Mouse (Mus musculus) inflammation-experienced regulatory T-cells, adult 6 months (primary cell): ENCODE results near the gene Gm13694. TPM values are rescaled to one million over a fixed set of nuclear protein-coding genes. Genes with fewer than 3 reads are reported as not detected.
"Not testable (repeated sequence)": the region's sequence is repeated elsewhere in the genome, so short reads cannot be mapped to it uniquely, and the experiment has no call there.

ENCODE experiments used
- ATAC-seq: one replicate; pipeline ENCODE4 v1.8.0; 2017
- polyA plus RNA-seq, 3 experiments: library from polyadenylated mRNA; unstranded; fragments of 100-300 nt; shearing (Covaris generic); gene quantifications; one replicate each; pipeline ENCODE4 v1.2.1; 2017

The Gm13694 gene
- polyA plus RNA-seq = not detected

DNA sequence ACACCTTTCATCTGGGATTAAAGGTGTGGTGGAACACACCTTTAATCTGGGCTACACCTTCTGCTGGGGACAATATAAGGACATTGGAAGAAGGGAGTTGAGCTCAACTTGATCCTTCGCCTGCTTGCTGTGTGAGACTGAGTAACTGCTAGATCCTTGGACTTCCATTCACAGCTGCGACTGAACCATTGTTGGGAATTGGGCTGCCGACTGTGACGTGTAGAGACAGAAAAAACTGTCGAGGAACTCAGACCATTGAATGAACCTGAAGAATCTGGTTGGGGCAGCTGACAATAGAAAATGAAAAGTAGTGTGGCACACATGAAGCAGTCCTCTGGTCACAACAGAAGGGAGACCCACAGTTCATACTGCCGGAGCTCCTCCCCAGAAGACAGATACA, at the start of gene Gm13694:
Gene Gm13694 (plus strand): TSS at position 301 of the 400 bp plus-strand sequence.
- not testable (repeated sequence) for ATAC-seq

GRCm38 (mm10) chr2:83929478-83930088, 49.1 kb upstream of the Gm13694 start:
- peak; percentile 90 for ATAC-seq

DNA sequence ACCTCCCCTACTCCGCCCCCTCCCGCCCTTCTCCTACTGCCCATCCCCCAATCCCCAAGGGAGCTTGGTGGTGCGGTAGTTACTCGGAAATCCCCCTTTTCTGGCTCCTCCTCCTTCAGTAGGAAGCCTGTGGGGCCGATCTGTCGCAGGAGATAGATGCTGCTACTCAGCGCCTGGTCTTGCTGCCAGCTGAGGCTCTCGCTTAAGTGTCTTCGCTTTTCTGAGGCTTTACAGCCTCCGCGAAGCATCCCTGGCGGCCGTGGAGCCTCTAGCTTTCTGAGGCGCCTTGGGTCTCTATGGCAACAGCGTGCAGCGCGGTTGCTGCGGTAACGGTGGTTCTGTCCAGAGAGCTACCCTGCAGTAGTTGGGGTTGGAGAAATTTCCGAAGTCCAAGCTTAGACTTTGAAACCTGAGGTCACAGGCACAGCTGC, 37.8 kb upstream of the Gm13694 start, which contains the start of gene Zswim2:
Gene Zswim2 (minus strand): TSS at position 298 of the 431 bp plus-strand sequence.
- peak; percentile 70 for ATAC-seq

GRCm38 (mm10) chr2:83941378-83941777, 37.4 kb upstream of the Gm13694 start:
- peak; percentile 50 for ATAC-seq

DNA sequence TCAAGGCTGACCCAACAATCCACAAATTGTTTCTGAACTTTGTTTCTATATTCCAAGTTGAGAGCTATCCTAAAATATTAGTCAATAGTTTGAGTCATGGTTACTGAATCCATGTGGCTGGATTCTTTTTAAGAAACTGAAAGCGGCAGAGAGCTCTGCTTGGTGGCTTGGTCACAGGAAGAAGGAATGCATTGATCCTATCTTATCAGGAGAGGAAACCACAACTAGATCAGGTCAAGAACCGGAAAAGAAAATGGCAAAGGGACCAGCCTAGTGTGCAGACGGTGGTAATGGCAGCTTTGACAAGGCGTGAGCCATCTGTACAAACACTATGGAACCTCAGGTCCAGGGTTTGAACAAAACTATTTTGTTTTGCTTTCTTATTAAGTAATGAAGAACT, 36.9 kb upstream of the Gm13694 start:
- ATAC-seq = no peak

GRCm38 (mm10) chr2:83955393-83955792, 23.3 kb upstream of the Gm13694 start, which contains the start of gene Gm13698:
Gene Gm13698, plus strand, starts transcription at chr2:83955693.
- ATAC-seq = not testable (repeated sequence)

DNA sequence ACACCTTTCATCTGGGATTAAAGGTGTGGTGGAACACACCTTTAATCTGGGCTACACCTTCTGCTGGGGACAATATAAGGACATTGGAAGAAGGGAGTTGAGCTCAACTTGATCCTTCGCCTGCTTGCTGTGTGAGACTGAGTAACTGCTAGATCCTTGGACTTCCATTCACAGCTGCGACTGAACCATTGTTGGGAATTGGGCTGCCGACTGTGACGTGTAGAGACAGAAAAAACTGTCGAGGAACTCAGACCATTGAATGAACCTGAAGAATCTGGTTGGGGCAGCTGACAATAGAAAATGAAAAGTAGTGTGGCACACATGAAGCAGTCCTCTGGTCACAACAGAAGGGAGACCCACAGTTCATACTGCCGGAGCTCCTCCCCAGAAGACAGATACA, 17.5 kb upstream of the Gm13694 start, which contains the start of gene Gm13693:
Gene Gm13693 (plus strand): TSS at position 301 of the 400 bp plus-strand sequence.
- ATAC-seq = not testable (repeated sequence)

GRCm38 (mm10) chr2:83967013-83967412, 11.7 kb upstream of the Gm13694 start, which contains the start of gene Gm13695:
Gene Gm13695, plus strand, starts transcription at chr2:83967313.
- not testable (repeated sequence) for ATAC-seq

DNA sequence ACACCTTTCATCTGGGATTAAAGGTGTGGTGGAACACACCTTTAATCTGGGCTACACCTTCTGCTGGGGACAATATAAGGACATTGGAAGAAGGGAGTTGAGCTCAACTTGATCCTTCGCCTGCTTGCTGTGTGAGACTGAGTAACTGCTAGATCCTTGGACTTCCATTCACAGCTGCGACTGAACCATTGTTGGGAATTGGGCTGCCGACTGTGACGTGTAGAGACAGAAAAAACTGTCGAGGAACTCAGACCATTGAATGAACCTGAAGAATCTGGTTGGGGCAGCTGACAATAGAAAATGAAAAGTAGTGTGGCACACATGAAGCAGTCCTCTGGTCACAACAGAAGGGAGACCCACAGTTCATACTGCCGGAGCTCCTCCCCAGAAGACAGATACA, 5.9 kb upstream of the Gm13694 start, which contains the start of gene Gm13696:
Gene Gm13696 (plus strand): TSS at position 301 of the 400 bp plus-strand sequence.
- ATAC-seq = not testable (repeated sequence)

DNA sequence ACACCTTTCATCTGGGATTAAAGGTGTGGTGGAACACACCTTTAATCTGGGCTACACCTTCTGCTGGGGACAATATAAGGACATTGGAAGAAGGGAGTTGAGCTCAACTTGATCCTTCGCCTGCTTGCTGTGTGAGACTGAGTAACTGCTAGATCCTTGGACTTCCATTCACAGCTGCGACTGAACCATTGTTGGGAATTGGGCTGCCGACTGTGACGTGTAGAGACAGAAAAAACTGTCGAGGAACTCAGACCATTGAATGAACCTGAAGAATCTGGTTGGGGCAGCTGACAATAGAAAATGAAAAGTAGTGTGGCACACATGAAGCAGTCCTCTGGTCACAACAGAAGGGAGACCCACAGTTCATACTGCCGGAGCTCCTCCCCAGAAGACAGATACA, 5.7 kb downstream of the Gm13694 start, which contains the start of gene Gm13697:
Gene Gm13697 (plus strand): TSS at position 301 of the 400 bp plus-strand sequence.
- ATAC-seq = not testable (repeated sequence)

- not testable (repeated sequence) for ATAC-seq
These were observed 11.5 kb downstream of the Gm13694 start, which contains the start of gene Gm13691 for GRCm38 (mm10) chr2:83990253-83990652. Gene Gm13691, plus strand, starts transcription at chr2:83990553.

DNA sequence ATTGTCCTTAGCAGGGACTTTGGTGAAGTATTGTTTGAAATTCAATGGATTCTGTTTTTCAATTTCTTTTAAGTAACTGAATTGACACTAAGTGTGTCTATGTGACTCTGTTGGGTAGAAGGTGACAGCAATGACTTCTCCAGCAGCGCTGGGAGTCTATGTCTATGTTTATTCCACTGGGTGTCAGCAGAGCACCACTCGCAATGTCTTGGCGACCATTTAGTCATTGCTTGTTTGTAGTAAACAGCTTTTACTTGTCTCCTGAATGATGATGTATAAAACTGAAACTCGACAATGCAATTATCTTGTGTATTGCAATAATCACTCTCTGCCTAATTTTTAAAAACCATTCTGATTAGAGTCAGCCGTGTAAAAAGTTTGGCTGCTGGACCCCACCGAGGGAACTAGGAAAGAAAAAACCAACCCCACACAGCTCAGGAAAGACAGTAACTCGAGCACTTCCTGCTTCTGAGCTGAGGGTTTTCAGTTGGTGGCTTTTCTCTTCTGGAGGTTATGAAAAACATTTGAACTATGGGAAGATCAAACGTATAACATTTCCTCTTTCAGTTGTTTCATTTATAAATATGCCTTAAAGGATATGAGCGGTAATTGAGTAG, 15.0 kb downstream of the Gm13694 start:
- peak; percentile 99 for ATAC-seq

DNA sequence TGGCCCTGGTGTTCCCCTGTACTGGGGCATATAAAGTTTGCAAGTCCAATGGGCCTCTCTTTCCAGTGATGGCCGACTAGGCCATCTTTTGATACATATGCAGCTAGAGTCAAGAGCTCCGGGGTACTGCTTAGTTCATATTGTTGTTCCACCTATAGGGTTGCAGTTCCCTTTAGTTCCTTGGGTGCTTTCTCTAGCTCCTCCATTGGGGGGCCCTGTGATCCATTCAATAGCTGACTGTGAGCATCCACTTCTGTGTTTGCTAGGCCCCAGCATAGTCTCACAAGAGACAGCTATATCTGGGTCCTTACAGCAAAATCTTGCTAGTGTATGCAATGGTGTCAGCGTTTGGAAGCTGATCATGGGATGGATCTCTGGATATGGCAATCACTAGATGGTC, 15.8 kb downstream of the Gm13694 start:
- ATAC-seq = not testable (repeated sequence)

GRCm38 (mm10) chr2:84008913-84009312, 30.2 kb downstream of the Gm13694 start:
- no peak for ATAC-seq

- ATAC-seq = no peak
These were observed 31.1 kb downstream of the Gm13694 start for GRCm38 (mm10) chr2:84009818-84010217.

DNA sequence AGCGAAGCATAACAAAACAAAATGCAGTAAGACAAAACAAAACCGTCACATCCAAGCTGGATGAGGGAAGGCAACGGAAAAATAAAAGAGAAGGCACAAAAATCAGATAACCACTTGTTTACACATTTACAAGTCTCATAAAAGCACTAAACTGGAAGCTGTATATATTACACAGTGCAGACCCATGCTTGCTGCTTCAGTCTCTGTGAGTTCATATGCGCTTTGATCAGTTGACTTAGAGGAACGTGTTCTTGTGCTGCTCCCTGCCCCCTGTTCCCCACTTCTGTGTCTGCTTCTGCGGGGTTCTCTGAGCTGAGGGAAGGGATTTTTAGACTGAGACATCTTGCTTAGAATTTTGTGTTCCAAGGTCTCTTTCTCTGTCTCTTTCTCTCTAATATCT, 35.8 kb downstream of the Gm13694 start:
- no peak for ATAC-seq

DNA sequence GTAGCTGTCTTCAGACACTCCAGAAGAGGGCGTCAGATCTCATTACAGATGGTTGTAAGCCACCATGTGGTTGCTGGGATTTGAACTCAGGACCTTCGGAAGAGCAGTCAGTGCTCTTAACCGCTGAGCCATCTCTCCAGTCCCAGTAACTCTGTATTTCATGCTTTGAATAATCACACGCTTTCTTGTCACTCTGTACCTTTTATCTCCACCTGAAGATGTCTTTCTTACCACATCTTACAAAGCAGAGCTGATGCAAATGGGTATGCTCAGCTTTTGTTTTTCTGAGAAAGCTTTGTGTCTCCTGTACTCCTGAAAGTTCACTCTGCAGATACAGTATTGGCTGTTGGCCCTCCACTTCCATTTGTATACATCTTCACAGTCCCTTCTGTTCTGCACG, 37.6 kb downstream of the Gm13694 start:
- ATAC-seq = not testable (repeated sequence)

DNA sequence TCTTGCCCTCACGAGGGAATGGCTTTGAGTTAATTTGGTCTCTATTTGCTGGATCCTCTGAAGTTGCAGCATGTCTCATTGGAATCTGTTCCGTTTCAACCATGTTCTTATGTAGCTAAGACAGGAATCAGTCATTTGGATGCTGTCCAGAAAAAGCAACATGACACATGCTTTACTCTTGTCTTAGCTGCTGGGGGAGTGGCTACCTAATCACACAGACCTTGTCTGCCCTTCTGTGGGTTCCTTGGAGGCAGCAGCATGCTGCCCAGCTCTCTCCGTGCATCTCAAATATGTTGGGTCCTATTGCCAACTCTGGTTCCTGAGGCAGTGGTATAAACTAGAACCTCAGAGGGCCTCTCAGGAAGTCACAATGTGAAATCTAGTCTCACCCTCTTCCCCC, 39.6 kb downstream of the Gm13694 start:
- no peak for ATAC-seq

DNA sequence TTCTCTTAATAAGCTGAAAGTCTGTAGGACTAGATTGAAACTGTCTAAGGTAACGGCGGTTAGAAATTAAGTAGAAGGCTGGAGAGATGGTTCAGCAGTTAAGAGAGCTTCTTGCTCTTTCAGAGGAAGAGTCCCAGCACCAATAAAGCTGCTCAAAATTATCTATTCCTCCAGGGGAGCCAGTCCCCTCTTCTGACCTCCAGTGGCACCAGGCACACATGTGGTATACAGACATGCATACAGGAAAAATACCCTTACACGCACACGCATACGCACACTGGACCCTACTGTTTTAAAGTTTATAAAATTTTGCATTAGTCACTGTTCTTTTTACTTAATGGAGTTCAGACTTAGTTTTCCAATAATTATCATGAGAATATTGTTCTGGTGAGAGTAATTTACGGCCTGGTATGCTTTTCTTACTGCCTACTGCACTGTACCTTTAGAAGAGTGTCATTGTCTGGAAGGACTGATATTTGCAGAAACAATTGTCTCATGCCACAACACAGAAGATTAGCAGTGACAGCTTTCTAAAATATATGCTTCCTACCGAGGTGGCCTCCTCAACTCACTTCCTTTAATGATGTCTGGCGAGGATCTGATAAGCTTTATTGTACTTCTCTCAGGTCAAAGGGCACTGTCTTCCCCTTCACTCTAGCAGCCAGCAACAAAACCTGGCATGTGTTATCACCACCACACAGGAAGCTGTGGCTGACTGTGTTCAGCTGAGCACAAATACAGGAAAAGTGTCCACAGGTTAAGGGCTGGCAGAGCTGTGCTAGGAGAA, 41.0 kb downstream of the Gm13694 start:
- peak; percentile 80 for ATAC-seq

DNA sequence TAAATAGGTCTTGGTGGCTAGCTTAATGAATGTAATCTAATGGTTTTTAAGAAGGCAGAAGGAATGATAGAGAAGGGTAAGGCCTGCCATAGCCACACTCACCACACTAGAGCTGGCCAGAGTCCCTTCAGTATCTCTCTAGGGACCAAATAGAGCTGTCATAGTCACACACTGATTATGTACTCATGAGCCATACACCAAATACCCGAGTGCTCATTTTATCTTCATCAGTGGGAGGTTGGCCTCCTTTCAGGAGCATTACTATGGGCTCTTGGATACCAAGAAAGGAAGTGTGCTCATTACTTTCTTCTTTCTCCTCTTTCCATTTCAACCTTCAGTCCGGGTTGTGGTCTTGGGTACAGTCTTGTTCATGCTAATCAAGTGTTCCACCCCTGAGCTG, 43.2 kb downstream of the Gm13694 start:
- no peak for ATAC-seq

GRCm38 (mm10) chr2:84022905-84023304, 44.2 kb downstream of the Gm13694 start:
- ATAC-seq = no peak

- ATAC-seq = no peak
These were observed 44.6 kb downstream of the Gm13694 start for GRCm38 (mm10) chr2:84023319-84023718.

- ATAC-seq = no peak
These were observed 46.5 kb downstream of the Gm13694 start for GRCm38 (mm10) chr2:84025217-84025616.
